Mouse (Mus musculus) lung, embryonic 16.5 days (tissue): ENCODE measurements around the gene Aup1. TPM values are rescaled to one million over a fixed set of nuclear protein-coding genes. Genes with fewer than 3 reads are reported as not detected.

Experiments used
- ATAC-seq: fragments of 200-750 bp; cut with Nextera tagmentation; 2 replicates; pipeline ENCODE4 v1.8.0; 2017; ENCODE audit warnings: low read depth, mild to moderate bottlenecking, moderate library complexity
- H3K27ac ChIP-seq: fragments of 300-500 bp; sonication (generic); 2 replicates; pipeline ENCODE4 v1.5.1; 2014; ENCODE audit warnings: mild to moderate bottlenecking, control low read depth, low read length
- H3K27me3 ChIP-seq: fragments of 300-500 bp; sonication (generic); 2 replicates; pipeline ENCODE4 v1.6.1; 2014; ENCODE audit warnings: low read depth, low read length, mixed read lengths; ENCODE audit not compliant: control insufficient read depth, insufficient read depth
- H3K36me3 ChIP-seq: fragments of 300-500 bp; sonication (generic); 2 replicates; pipeline ENCODE4 v1.6.1; 2014; ENCODE audit warnings: low read length; ENCODE audit not compliant: control insufficient read depth, insufficient read depth
- H3K4me1 ChIP-seq: fragments of 300-500 bp; sonication (generic); replicated peaks from 2 replicates; pipeline ENCODE4 v1.6.1; 2014; ENCODE audit warnings: low read length, mixed read lengths; ENCODE audit not compliant: control insufficient read depth, insufficient read depth
- H3K4me2 ChIP-seq: fragments of 300-500 bp; sonication (generic); 2 replicates; pipeline ENCODE4 v1.6.1; 2014; ENCODE audit warnings: low read depth, low read length, control low read depth
- H3K4me3 ChIP-seq: fragments of 300-500 bp; sonication (generic); 2 replicates; pipeline ENCODE4 v1.5.1; 2014; ENCODE audit warnings: mild to moderate bottlenecking, low read length, control low read depth
- H3K9ac ChIP-seq: fragments of 300-500 bp; sonication (generic); 2 replicates; pipeline ENCODE4 v1.6.1; 2014; ENCODE audit warnings: low read length, control low read depth
- H3K9me3 ChIP-seq: fragments of 300-500 bp; sonication (generic); 2 replicates; pipeline ENCODE4 v1.6.1; 2016; ENCODE audit warnings: low read length; ENCODE audit not compliant: control insufficient read depth
- WGBS: fragments of 180-500 bp; shearing (Covaris S2); extraction: QIAGEN DNeasy Blood & Tissue Kit; methylation state at CpG from one replicate; pipeline ENCODE4 v1.1.7; 2014; 5-methylcytosine and 5-hydroxymethylcytosine counted together
- polyA plus RNA-seq: library from polyadenylated mRNA; unstranded; fragments of >200 nt; fragmentation: Nextera tagmentation; extraction: Ambion mirVana; gene quantifications from 2 replicates; pipeline ENCODE4 v1.2.1, GENCODE M21; 2015

The Aup1 gene
- 195 and 211 TPM in 2 replicates for polyA plus RNA-seq

DNA sequence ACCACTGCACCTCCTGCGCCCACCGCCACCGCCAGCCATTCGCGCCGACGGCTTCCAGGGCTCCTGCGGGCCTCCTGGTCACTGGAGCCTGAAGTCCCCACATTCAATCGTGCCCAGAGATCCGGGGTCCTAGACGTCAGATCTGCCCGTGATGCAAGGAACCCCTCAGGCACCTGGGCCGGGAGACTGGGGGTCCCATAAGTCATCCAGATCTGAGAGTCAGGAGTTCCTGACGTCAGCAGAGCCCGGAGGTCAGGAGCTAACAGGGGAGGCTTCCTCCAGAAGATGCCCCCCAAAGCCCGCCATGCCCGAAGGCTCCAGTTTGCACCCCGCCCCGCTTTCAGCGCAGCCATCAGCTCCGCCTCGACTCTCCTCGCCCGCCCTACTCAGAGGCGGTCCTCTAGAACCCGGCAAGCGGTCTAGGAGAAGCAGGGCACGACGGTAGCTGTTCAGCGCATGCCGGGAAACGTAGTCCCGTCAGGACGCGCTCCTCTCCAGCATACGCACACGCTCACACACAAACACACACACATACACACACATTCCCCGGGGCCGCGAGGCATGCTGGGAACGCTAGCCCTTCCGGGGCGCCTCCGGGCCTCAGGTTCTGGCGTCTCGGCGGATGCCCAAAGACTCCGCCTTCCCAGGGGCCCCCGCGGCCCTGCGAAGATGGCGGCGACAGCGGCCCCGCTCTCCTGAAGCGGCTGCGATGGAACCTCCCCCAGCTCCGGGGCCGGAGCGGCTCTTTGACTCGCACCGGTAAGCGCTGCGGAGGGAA, at the start of gene Aup1:
Gene Aup1 (plus strand): TSS at position 448 of the 778 bp plus-strand sequence.
- WGBS = under 1% methylated on average over 59 of the region's 64 CpGs
- peaks cover 19% of the 10 kb centered on the region for H3K36me3 ChIP-seq
- peak; percentile 98 for ATAC-seq

DNA sequence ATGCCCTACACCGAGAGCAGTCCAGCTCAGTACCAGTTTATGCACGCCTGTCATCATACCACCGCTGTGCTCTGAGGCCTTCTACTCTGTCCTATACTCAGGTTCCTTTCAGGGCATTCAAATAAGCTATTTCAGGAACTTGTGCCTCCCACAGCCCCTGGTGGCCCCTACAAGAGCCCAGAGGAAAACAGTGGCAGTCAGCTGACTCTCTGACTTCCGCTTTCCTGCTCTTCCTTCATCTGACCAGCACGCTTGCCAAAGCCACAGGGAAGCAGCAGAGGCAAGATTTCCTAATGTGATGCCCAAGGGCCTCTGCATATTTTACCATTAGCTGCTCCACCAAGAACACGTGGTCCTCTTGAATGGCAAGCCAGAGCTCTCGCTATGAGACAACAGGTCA, 49.4 kb upstream of the Aup1 start:
- Histone ChIP-seq H3K27me3 (no peaks in the 10 kb centered on the region), H3K4me3 (no peak overlapping the region), H3K27ac (peak overlapping the region; percentile 2), H3K36me3 (no peaks in the 10 kb centered on the region), H3K4me2 (no peak overlapping the region), H3K4me1 (peaks cover 5% of the 10 kb centered on the region; the same call in 1 of the 2 replicates), H3K9me3 (no peaks in the 10 kb centered on the region), H3K9ac (no peak overlapping the region)
- ATAC-seq = peak; percentile 48; the same call in 1 of the 2 replicates
- 49% methylated on average over 7 of the region's 7 CpGs for WGBS

More for the DNA sequence above, at the start of gene Aup1:
- peak within 1 kb of the TSS; percentile 95 for H3K4me2 ChIP-seq
- H3K27me3 ChIP-seq = no peaks in the 10 kb centered on the region
- peak within 1 kb of the TSS; percentile 75 for H3K4me3 ChIP-seq
- peaks cover 22% of the 10 kb centered on the region for H3K4me1 ChIP-seq
- peak within 1 kb of the TSS; percentile 92 for H3K9ac ChIP-seq
- H3K9me3 ChIP-seq = no peaks in the 10 kb centered on the region
- H3K27ac ChIP-seq = peak within 1 kb of the TSS; percentile 87

- Histone ChIP-seq H3K27ac (peak overlapping the region; percentile 2), H3K36me3 (no peaks in the 10 kb centered on the region), H3K4me1 (peaks cover 10% of the 10 kb centered on the region; the same call in 1 of the 2 replicates), H3K9ac (no peak overlapping the region), H3K4me2 (no peak overlapping the region), H3K4me3 (no peak overlapping the region), H3K27me3 (no peaks in the 10 kb centered on the region), H3K9me3 (no peaks in the 10 kb centered on the region)
- 71% methylated on average over 10 of the region's 10 CpGs for WGBS
- ATAC-seq = no peak
Observed at GRCm38 (mm10) chr6:83005444-83006011, 48.8 kb upstream of the Aup1 start.

- Histone ChIP-seq H3K9me3 (no peaks in the 10 kb centered on the region), H3K4me3 (no peak overlapping the region), H3K9ac (no peak overlapping the region), H3K4me2 (no peak overlapping the region), H3K27ac (no peak overlapping the region), H3K27me3 (no peaks in the 10 kb centered on the region), H3K36me3 (no peaks in the 10 kb centered on the region), H3K4me1 (peaks cover 10% of the 10 kb centered on the region; the same call in 1 of the 2 replicates)
- no peak for ATAC-seq
- 82% methylated on average over 6 of the region's 6 CpGs for WGBS
Observed at GRCm38 (mm10) chr6:83006114-83006513, 48.2 kb upstream of the Aup1 start.

- Histone ChIP-seq H3K4me2 (no peak overlapping the region), H3K9ac (no peak overlapping the region), H3K4me3 (no peak overlapping the region), H3K27me3 (no peaks in the 10 kb centered on the region), H3K36me3 (no peaks in the 10 kb centered on the region), H3K9me3 (no peaks in the 10 kb centered on the region), H3K27ac (no peak overlapping the region), H3K4me1 (peaks cover 10% of the 10 kb centered on the region; the same call in 1 of the 2 replicates)
- peak; percentile 59; the same call in 1 of the 2 replicates for ATAC-seq
- 31% methylated on average over 3 of the region's 3 CpGs for WGBS
Observed at GRCm38 (mm10) chr6:83008659-83009058, 45.7 kb upstream of the Aup1 start.

DNA sequence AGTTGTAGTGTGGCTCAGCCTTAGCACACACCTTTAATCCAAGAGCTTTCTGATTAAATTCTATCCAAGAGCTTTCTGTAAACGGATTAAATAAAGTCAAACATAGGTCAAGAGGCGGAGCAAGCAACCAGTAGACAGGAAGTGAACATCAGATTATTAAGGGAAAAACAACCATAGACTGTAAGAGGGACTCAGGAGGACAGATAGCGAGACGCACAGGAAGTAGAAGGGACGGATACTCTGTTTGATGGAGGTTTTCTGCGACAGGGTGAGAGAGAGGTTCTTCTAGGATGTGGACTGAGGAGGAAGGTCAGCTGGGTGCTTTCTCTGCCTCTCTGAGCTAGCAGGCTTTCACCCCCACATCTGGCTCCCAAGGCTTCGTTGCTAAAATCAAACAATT, 44.3 kb upstream of the Aup1 start:
- H3K4me3 ChIP-seq = no peak overlapping the region
- no peak overlapping the region for H3K4me2 ChIP-seq
- no peak overlapping the region for H3K9ac ChIP-seq
- peaks cover 7% of the 10 kb centered on the region for H3K4me1 ChIP-seq
- H3K36me3 ChIP-seq = no peaks in the 10 kb centered on the region
- no peak overlapping the region for H3K27ac ChIP-seq
- ATAC-seq = no peak
- WGBS = 30% methylated on average over 7 of the region's 7 CpGs
- no peaks in the 10 kb centered on the region; the same call in 1 of the 2 replicates for H3K27me3 ChIP-seq
- no peaks in the 10 kb centered on the region for H3K9me3 ChIP-seq

DNA sequence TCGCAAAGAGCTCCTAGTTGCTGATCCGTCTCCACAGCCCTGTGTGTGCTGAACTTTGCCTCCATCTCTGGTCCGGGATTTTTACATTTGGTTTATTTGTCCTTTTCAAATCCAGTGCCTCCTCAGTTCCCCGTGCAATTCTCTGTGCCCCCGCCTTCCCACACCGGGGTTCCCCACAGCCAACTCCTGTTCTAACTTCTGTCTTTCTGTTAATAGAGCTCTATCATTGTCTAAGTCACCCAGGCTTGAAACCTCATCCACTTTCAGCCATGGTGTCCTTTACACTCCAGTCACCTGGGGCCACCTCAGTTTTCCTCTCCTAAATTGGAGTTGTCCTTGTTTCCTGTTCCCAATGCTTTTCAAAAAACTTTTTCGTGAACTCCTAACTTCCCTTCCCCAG, 43.1 kb upstream of the Aup1 start:
- WGBS = 75% methylated on average over 7 of the region's 7 CpGs
- no peak overlapping the region for H3K4me3 ChIP-seq
- peaks cover 5% of the 10 kb centered on the region for H3K4me1 ChIP-seq
- H3K27me3 ChIP-seq = no peaks in the 10 kb centered on the region; the same call in 1 of the 2 replicates
- no peak overlapping the region for H3K4me2 ChIP-seq
- H3K36me3 ChIP-seq = no peaks in the 10 kb centered on the region
- no peak overlapping the region for H3K27ac ChIP-seq
- H3K9me3 ChIP-seq = no peaks in the 10 kb centered on the region
- H3K9ac ChIP-seq = no peak overlapping the region
- no peak for ATAC-seq

GRCm38 (mm10) chr6:83011756-83012155, 42.6 kb upstream of the Aup1 start:
- no peak overlapping the region for H3K27ac ChIP-seq
- no peak overlapping the region for H3K4me2 ChIP-seq
- H3K27me3 ChIP-seq = no peaks in the 10 kb centered on the region; the same call in 1 of the 2 replicates
- H3K36me3 ChIP-seq = no peaks in the 10 kb centered on the region
- H3K9ac ChIP-seq = no peak overlapping the region
- ATAC-seq = no peak
- H3K4me3 ChIP-seq = no peak overlapping the region
- peaks cover 5% of the 10 kb centered on the region for H3K4me1 ChIP-seq
- 76% methylated on average over 6 of the region's 6 CpGs for WGBS
- no peaks in the 10 kb centered on the region for H3K9me3 ChIP-seq

DNA sequence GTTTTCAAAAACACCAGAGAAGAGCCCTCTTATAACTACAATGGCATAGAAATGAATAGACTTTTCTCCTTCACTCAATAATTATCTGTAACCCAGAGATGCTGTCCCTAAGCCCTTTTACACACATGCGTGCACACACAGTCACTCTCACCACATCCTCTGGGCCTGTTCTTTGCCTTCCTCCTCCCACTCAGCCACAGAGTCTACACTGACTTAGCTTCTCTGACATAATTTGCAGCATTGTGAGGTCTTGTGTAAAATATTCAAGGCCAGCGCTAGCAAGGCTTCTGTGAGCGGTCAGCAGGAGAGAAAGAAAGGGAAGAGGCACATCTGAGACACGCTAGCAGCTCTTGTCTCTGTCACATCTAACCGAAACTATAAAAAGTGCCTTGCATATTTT, 40.9 kb upstream of the Aup1 start:
- Histone ChIP-seq H3K9ac (no peak overlapping the region), H3K36me3 (no peaks in the 10 kb centered on the region), H3K4me2 (no peak overlapping the region), H3K27ac (no peak overlapping the region), H3K27me3 (no peaks in the 10 kb centered on the region; the same call in 1 of the 2 replicates), H3K4me1 (peaks cover 5% of the 10 kb centered on the region), H3K9me3 (no peaks in the 10 kb centered on the region), H3K4me3 (no peak overlapping the region)
- no peak for ATAC-seq
- WGBS = 74% methylated on average over 5 of the region's 5 CpGs
